10 mouse cellular contexts compared by ENCODE assay signal in genomic region chr12:3723762-3724161, GRCm38 (mm10).
DNase-seq lines count a peak whose midpoint lies in the region; ATAC-seq and TF ChIP-seq lines count a peak whose summit lies in the region.
"Had no signal": no experiment of that assay in that cellular context is flagged by ENCODE, and none has a peak within 500 bp of the region (broad histone marks: within the 10 kb centered on the region; RNA-seq: fewer than 3 reads in every experiment).

No protein-coding gene starts in this region.

- H3K27me3 ChIP-seq in kidney, postnatal 0 days (ENCODE audit: insufficient read depth, low read length): no peaks in the 10 kb centered on the region
- H3K27me3 ChIP-seq: neural tube, embryonic 12.5 days had no signal

- H3K9me3 ChIP-seq in kidney, postnatal 0 days (replicated peaks; ENCODE audit: low read length): no peaks in the 10 kb centered on the region
- H3K9me3 ChIP-seq: neural tube, embryonic 12.5 days had no signal

- peak; percentile 68 for DNase-seq in cerebellum, adult 11 months
- peak; percentile 39 for DNase-seq in lung, postnatal 14 days
- DNase-seq in lung, postnatal 36 days: no peak
- DNase-seq in cerebellum, adult 11-12 months: peak; percentile 60
- DNase-seq in kidney, postnatal 0 days (ENCODE audit: low spot score): peak; percentile 18
- no peak for DNase-seq in layer of hippocampus, adult 11-12 months (ENCODE audit: low spot score)
- DNase-seq: gastrocnemius, adult 2 months had no signal

- H3K36me3 ChIP-seq in kidney, postnatal 0 days (ENCODE audit: insufficient read depth, low read length): no peaks in the 10 kb centered on the region

- H3K4me3 ChIP-seq in kidney, postnatal 0 days (replicated peaks; ENCODE audit: low read depth, low read length): no peak overlapping the region
- H3K4me3 ChIP-seq: gastrocnemius, adult 2 months; neural tube, embryonic 12.5 days had no signal

- H3K4me1 ChIP-seq in kidney, postnatal 0 days (replicated peaks; ENCODE audit: insufficient read depth, low read length): no peaks in the 10 kb centered on the region

- H3K9ac ChIP-seq in kidney, postnatal 0 days (ENCODE audit: low read depth, low read length): no peak overlapping the region
- H3K9ac ChIP-seq: neural tube, embryonic 12.5 days had no signal

- H3K27ac ChIP-seq in kidney, postnatal 0 days: no peak overlapping the region
- H3K27ac ChIP-seq: gastrocnemius, adult 2 months; neural tube, embryonic 12.5 days had no signal

- no peak overlapping the region for H3K4me2 ChIP-seq in kidney, postnatal 0 days (ENCODE audit: low read length)
- H3K4me2 ChIP-seq: neural tube, embryonic 12.5 days had no signal

- TF ChIP-seq CTCF in kidney, postnatal 0 days (IDR thresholded peaks at IDR 0.05; ENCODE audit: low read depth): no peak

- ATAC-seq in cerebellum, adult (ENCODE audit: insufficient number of reproducible peaks, low FRiP score, low TSS enrichment): no peak
- no peak for ATAC-seq in kidney, postnatal 0 days (replicated peaks; ENCODE audit: low FRiP score, low read depth)
- no peak for ATAC-seq in CD4-positive, CD25-positive, alpha-beta regulatory T cell, adult 4 months

- WGBS in kidney, postnatal 0 days: 23% methylated on average over 3 of the region's 3 CpGs

Comparison
In these comparisons a context has a peak if more than half of its experiments do, and no peak if none do; other contexts are left out.
1. DNase-seq: peak in cerebellum, adult 11 months (single experiment), lung, postnatal 14 days (single experiment), cerebellum, adult 11-12 months (single experiment) and kidney, postnatal 0 days (single experiment); none in lung, postnatal 36 days (single experiment) and layer of hippocampus, adult 11-12 months (single experiment).